Mouse (Mus musculus): ENCODE data around the gene Hoxa9. TPM values are rescaled to one million over a fixed set of nuclear protein-coding genes. Genes with fewer than 3 reads are reported as not detected.

Hoxa9 gene
- polyA plus RNA-seq, 1 experiment from 2014 or later, result 58.3 TPM

- Histone ChIP-seq H3K27ac (peak overlapping the region; percentile 99), H3K9ac (peak overlapping the region; percentile 99)
These were observed 8.2 kb downstream of the Hoxa9 start for GRCm38 (mm10) chr6:52222729-52223128.

GRCm38 (mm10) chr6:52221993-52222685 lies 8.8 kb downstream of the Hoxa9 start:
- H3K9me3 ChIP-seq, result no peaks in the 10 kb centered on the region
- under 1% methylated on average over 21 of the region's 21 CpGs for WGBS
- peak overlapping the region; percentile 93 for H3K4me2 ChIP-seq (replicated peaks)
- peak; percentile 45 for ATAC-seq (ENCODE audit: low FRiP score, low read depth)
- H3K27ac ChIP-seq, result peak overlapping the region; percentile 99
- peaks cover 18% of the 10 kb centered on the region for H3K36me3 ChIP-seq
- H3K4me1 ChIP-seq, result peaks cover 53% of the 10 kb centered on the region
- 0 out of 2 replicates have a peak, but pooled peaks cover 2% of the 10 kb centered on the region for H3K27me3 ChIP-seq
- H3K4me3 ChIP-seq, result peak overlapping the region; percentile 86
- H3K9ac ChIP-seq, result peak overlapping the region; percentile 99

More at GRCm38 (mm10) chr6:52222729-52223128, 8.2 kb downstream of the Hoxa9 start:
- Histone ChIP-seq H3K4me2 (replicated peaks) (peak overlapping the region; percentile 93), H3K4me1 (peaks cover 55% of the 10 kb centered on the region), H3K27me3 (0 out of 2 replicates have a peak, but pooled peaks cover 2% of the 10 kb centered on the region), H3K36me3 (peaks cover 18% of the 10 kb centered on the region), H3K9me3 (no peaks in the 10 kb centered on the region), H3K4me3 (peak overlapping the region; percentile 86)
- no peak for ATAC-seq (ENCODE audit: low FRiP score, low read depth)
- WGBS, result 6% methylated on average over 13 of the region's 13 CpGs

GRCm38 (mm10) chr6:52221337-52221992 lies 9.4 kb downstream of the Hoxa9 start, which contains the start of gene Hoxa7:
TSS of gene Hoxa7 (minus strand) at chr6:52221854.
- Histone ChIP-seq H3K27me3 (0 out of 2 replicates have a peak, but pooled peaks cover 2% of the 10 kb centered on the region), H3K9ac (peak within 1 kb of the TSS; percentile 99), H3K4me3 (peak within 1 kb of the TSS; percentile 86), H3K27ac (peak within 1 kb of the TSS; percentile 99), H3K4me1 (peaks cover 47% of the 10 kb centered on the region), H3K36me3 (peaks cover 18% of the 10 kb centered on the region), H3K4me2 (replicated peaks) (peak within 1 kb of the TSS; percentile 93), H3K9me3 (no peaks in the 10 kb centered on the region)
- WGBS, result under 1% methylated on average over 46 of the region's 46 CpGs
- ATAC-seq (ENCODE audit: low FRiP score, low read depth), result peak; percentile 22

- ATAC-seq (ENCODE audit: low FRiP score, low read depth), result no peak
- peak overlapping the region; percentile 99 for H3K9ac ChIP-seq
- peak overlapping the region; percentile 99 for H3K27ac ChIP-seq
- no peaks in the 10 kb centered on the region for H3K9me3 ChIP-seq
- H3K4me3 ChIP-seq, result peak overlapping the region; percentile 86
- peaks cover 53% of the 10 kb centered on the region for H3K4me1 ChIP-seq
- 4% methylated on average over 12 of the region's 12 CpGs for WGBS
- H3K27me3 ChIP-seq, result peaks cover 7% of the 10 kb centered on the region; the same call in 1 of the 2 replicates
- peak overlapping the region; percentile 93 for H3K4me2 ChIP-seq (replicated peaks)
- peaks cover 18% of the 10 kb centered on the region for H3K36me3 ChIP-seq
These were observed 10.0 kb downstream of the Hoxa9 start for GRCm38 (mm10) chr6:52220865-52221310.

GRCm38 (mm10) chr6:52220003-52220864 lies 10.7 kb downstream of the Hoxa9 start:
- Histone ChIP-seq H3K4me3 (peak overlapping the region; percentile 86), H3K27me3 (peaks cover 9% of the 10 kb centered on the region), H3K4me2 (replicated peaks) (peak overlapping the region; percentile 93), H3K9me3 (no peaks in the 10 kb centered on the region), H3K4me1 (peaks cover 59% of the 10 kb centered on the region), H3K9ac (peak overlapping the region; percentile 99), H3K27ac (peak overlapping the region; percentile 99; the same call in 1 of the 2 replicates), H3K36me3 (peaks cover 11% of the 10 kb centered on the region)
- 15% methylated on average over 32 of the region's 32 CpGs for WGBS
- no peak for ATAC-seq (ENCODE audit: low FRiP score, low read depth)

GRCm38 (mm10) chr6:52219234-52219942 lies 11.5 kb downstream of the Hoxa9 start:
- WGBS, result 48% methylated on average over 9 of the region's 9 CpGs
- H3K4me1 ChIP-seq, result peaks cover 67% of the 10 kb centered on the region
- peaks cover 6% of the 10 kb centered on the region for H3K36me3 ChIP-seq
- peak overlapping the region; percentile 93 for H3K4me2 ChIP-seq (replicated peaks)
- no peaks in the 10 kb centered on the region for H3K9me3 ChIP-seq
- peaks cover 17% of the 10 kb centered on the region for H3K27me3 ChIP-seq
- no peak for ATAC-seq (ENCODE audit: low FRiP score, low read depth)
- peak overlapping the region; percentile 99 for H3K9ac ChIP-seq
- H3K27ac ChIP-seq, result no peak overlapping the region
- H3K4me3 ChIP-seq, result peak overlapping the region; percentile 86

GRCm38 (mm10) chr6:52218643-52219215 lies 12.2 kb downstream of the Hoxa9 start:
- ATAC-seq (ENCODE audit: low FRiP score, low read depth), result no peak
- peak overlapping the region; percentile 93 for H3K4me2 ChIP-seq (replicated peaks)
- H3K4me3 ChIP-seq, result peak overlapping the region; percentile 65
- peaks cover 21% of the 10 kb centered on the region for H3K27me3 ChIP-seq
- H3K27ac ChIP-seq, result no peak overlapping the region
- 14% methylated on average over 14 of the region's 14 CpGs for WGBS
- peak overlapping the region; percentile 89 for H3K9ac ChIP-seq
- H3K4me1 ChIP-seq, result peaks cover 73% of the 10 kb centered on the region
- H3K36me3 ChIP-seq, result no peaks in the 10 kb centered on the region
- no peaks in the 10 kb centered on the region for H3K9me3 ChIP-seq

- no peak for ATAC-seq (ENCODE audit: low FRiP score, low read depth)
- H3K27ac ChIP-seq, result peak overlapping the region; percentile 95
- no peaks in the 10 kb centered on the region for H3K9me3 ChIP-seq
- peak overlapping the region; percentile 93 for H3K4me2 ChIP-seq (replicated peaks)
- peak overlapping the region; percentile 65 for H3K4me3 ChIP-seq
- no peaks in the 10 kb centered on the region for H3K36me3 ChIP-seq
- peak overlapping the region; percentile 89 for H3K9ac ChIP-seq
- WGBS, result 6% methylated on average over 23 of the region's 23 CpGs
- peaks cover 21% of the 10 kb centered on the region for H3K27me3 ChIP-seq
- peaks cover 76% of the 10 kb centered on the region for H3K4me1 ChIP-seq
These were observed 12.8 kb downstream of the Hoxa9 start for GRCm38 (mm10) chr6:52217895-52218642.

- Histone ChIP-seq H3K36me3 (no peaks in the 10 kb centered on the region), H3K9me3 (no peaks in the 10 kb centered on the region), H3K9ac (peak overlapping the region; percentile 89), H3K4me3 (peak overlapping the region; percentile 65), H3K27ac (peak overlapping the region; percentile 95), H3K4me1 (peaks cover 76% of the 10 kb centered on the region), H3K4me2 (replicated peaks) (peak overlapping the region; percentile 93), H3K27me3 (peaks cover 21% of the 10 kb centered on the region)
- ATAC-seq (ENCODE audit: low FRiP score, low read depth), result peak; percentile 71
- 0% methylated on average over 25 of the region's 25 CpGs for WGBS
These were observed 13.5 kb downstream of the Hoxa9 start for GRCm38 (mm10) chr6:52217459-52217768.

- Histone ChIP-seq H3K27ac (peak overlapping the region; percentile 95), H3K27me3 (peaks cover 21% of the 10 kb centered on the region), H3K4me3 (peak overlapping the region; percentile 65), H3K9ac (peak overlapping the region; percentile 89), H3K36me3 (no peaks in the 10 kb centered on the region), H3K9me3 (no peaks in the 10 kb centered on the region), H3K4me1 (peaks cover 76% of the 10 kb centered on the region), H3K4me2 (replicated peaks) (peak overlapping the region; percentile 93)
- peak; percentile 7; the same call in 1 of the 2 replicates for ATAC-seq (ENCODE audit: low FRiP score, low read depth)
- WGBS, result under 1% methylated on average over 60 of the region's 60 CpGs
These were observed 14.0 kb downstream of the Hoxa9 start for GRCm38 (mm10) chr6:52216691-52217458.

Data from limb, embryonic 13.5 days (tissue).